Comparison of ENCODE assay signal across 8 mouse cellular contexts in the genomic region with DNA sequence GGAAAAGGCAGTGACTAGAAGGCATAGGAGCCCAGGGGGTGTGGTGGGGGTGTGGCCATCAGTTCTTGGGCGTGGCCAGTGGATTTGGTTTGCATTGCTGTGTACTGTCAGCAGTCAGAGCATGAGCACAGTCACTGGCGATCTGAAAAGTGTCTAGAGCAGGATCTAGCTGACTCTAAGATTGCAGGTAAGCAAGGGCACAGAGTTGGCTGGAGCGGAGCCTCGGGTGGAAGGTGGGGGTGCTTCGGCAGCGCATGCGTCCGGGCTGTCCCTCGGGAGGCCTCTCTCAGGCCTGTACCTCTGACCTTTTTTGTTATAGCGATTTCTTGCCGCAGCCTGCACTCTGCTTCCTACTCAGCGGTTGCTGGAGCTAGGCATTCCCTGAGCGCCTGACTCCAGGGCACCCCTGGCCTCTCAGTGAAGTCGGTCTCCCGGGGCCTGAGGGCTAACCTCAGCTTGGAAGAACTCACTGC. TPM values are rescaled to one million over a fixed set of nuclear protein-coding genes. Genes with fewer than 3 reads are reported as not detected.
DNase-seq lines count a peak whose midpoint lies in the region; ATAC-seq and TF ChIP-seq lines count a peak whose summit lies in the region.

A gene (plus strand): TSS at position 61 of the 473 bp plus-strand sequence.

- H3K9me3 ChIP-seq in ES-E14 (ENCODE audit: control insufficient read depth, insufficient read depth, low read depth, low read length) = 0 out of 2 replicates have a peak, but pooled peaks cover 6% of the 10 kb centered on the region
- H3K9me3 ChIP-seq in forebrain, embryonic 15.5 days = no peaks in the 10 kb centered on the region
- no peaks in the 10 kb centered on the region for H3K9me3 ChIP-seq in liver, embryonic 16.5 days (replicated peaks; ENCODE audit: control insufficient read depth, low read length)
- H3K9me3 ChIP-seq in neural tube, embryonic 14.5 days (ENCODE audit: control insufficient read depth, low read length) = no peaks in the 10 kb centered on the region

- H3K4me3 ChIP-seq in ES-E14 (ENCODE audit: insufficient read depth in 1 of 2, low read depth in 1 of 2, low read length in 2 of 2, poor library complexity in 1 of 2, severe bottlenecking in 1 of 2) = peak within 1 kb of the TSS; percentile 55 to 61
- peak within 1 kb of the TSS; percentile 33 for H3K4me3 ChIP-seq in forebrain, embryonic 15.5 days
- H3K4me3 ChIP-seq in liver, embryonic 16.5 days (ENCODE audit: low read depth, low read length) = peak within 1 kb of the TSS; percentile 67
- H3K4me3 ChIP-seq in neural tube, embryonic 14.5 days (ENCODE audit: low read depth, low read length) = peak within 1 kb of the TSS; percentile 33

- in situ Hi-C loops in ES-E14 (cut with MboI; ENCODE audit: low sequenced_read_pairs in 2 of 2, unreplicated experiment in 2 of 2) = no loop called here

- H3K4me1 ChIP-seq in ES-E14 (ENCODE audit: control insufficient read depth in 2 of 2, insufficient read depth in 2 of 2, low read length in 2 of 2, poor library complexity in 1 of 2) = peaks cover 3 to 6% of the 10 kb centered on the region in 2 experiments; a peak in 2 of 4 replicates
- H3K4me1 ChIP-seq in forebrain, embryonic 15.5 days = 0 out of 2 replicates have a peak, but pooled peaks cover 6% of the 10 kb centered on the region
- peaks cover 40% of the 10 kb centered on the region for H3K4me1 ChIP-seq in liver, embryonic 16.5 days (ENCODE audit: control insufficient read depth, low read depth, low read length)
- no peaks in the 10 kb centered on the region for H3K4me1 ChIP-seq in neural tube, embryonic 14.5 days (ENCODE audit: control insufficient read depth, insufficient read depth, low read length)

- H3K36me3 ChIP-seq in ES-E14 (ENCODE audit: control insufficient read depth, insufficient read depth, low read length, poor library complexity, severe bottlenecking) = no peaks in the 10 kb centered on the region
- no peaks in the 10 kb centered on the region for H3K36me3 ChIP-seq in forebrain, embryonic 15.5 days
- H3K36me3 ChIP-seq in liver, embryonic 16.5 days (ENCODE audit: control insufficient read depth, insufficient read depth) = no peaks in the 10 kb centered on the region
- H3K36me3 ChIP-seq in neural tube, embryonic 14.5 days (ENCODE audit: control insufficient read depth, insufficient read depth, low read length) = no peaks in the 10 kb centered on the region

- peak within 1 kb of the TSS; percentile 49 for H3K27ac ChIP-seq in ES-E14 (ENCODE audit: insufficient read depth, low read depth, low read length, poor library complexity, severe bottlenecking)
- H3K27ac ChIP-seq in forebrain, embryonic 15.5 days (replicated peaks) = no peak within 1 kb of the TSS
- peak within 1 kb of the TSS; percentile 94 for H3K27ac ChIP-seq in liver, embryonic 16.5 days (ENCODE audit: low read length)
- peak within 1 kb of the TSS; percentile 23; the same call in 1 of the 2 replicates for H3K27ac ChIP-seq in neural tube, embryonic 14.5 days (ENCODE audit: low read depth, low read length)

- H3K4me2 ChIP-seq in forebrain, embryonic 15.5 days (replicated peaks) = peak within 1 kb of the TSS; percentile 38
- H3K4me2 ChIP-seq in liver, embryonic 16.5 days (ENCODE audit: low read depth, low read length) = peak within 1 kb of the TSS; percentile 58
- peak within 1 kb of the TSS; percentile 52 for H3K4me2 ChIP-seq in neural tube, embryonic 14.5 days (ENCODE audit: low read depth, low read length)

- no peaks in the 10 kb centered on the region for H3K27me3 ChIP-seq in forebrain, embryonic 15.5 days
- no peaks in the 10 kb centered on the region for H3K27me3 ChIP-seq in liver, embryonic 16.5 days (ENCODE audit: control insufficient read depth, insufficient read depth, low read depth, low read length)
- H3K27me3 ChIP-seq in neural tube, embryonic 14.5 days (ENCODE audit: control insufficient read depth, insufficient read depth, low read length) = no peaks in the 10 kb centered on the region

- peak within 1 kb of the TSS; percentile 70 for H3K9ac ChIP-seq in ES-E14 (ENCODE audit: insufficient read depth, low read depth, low read length, poor library complexity, severe bottlenecking)
- H3K9ac ChIP-seq in forebrain, embryonic 15.5 days (replicated peaks) = peak within 1 kb of the TSS; percentile 11
- H3K9ac ChIP-seq in liver, embryonic 16.5 days (ENCODE audit: low read depth, low read length) = peak within 1 kb of the TSS; percentile 78
- 0 out of 2 replicates have a peak within 1 kb of the TSS, but pooled peaks have one; percentile 17 for H3K9ac ChIP-seq in neural tube, embryonic 14.5 days (replicated peaks; ENCODE audit: low read depth, low read length)

- intact Hi-C loops in heart, postnatal 10 days (cut with DNase I) = loop anchor here (2.0 kb wide), 2 partner anchors 27 to 57 kb away; a partner anchor contains a TSS

- ATAC-seq in forebrain, embryonic 15.5 days (replicated peaks) = peak; percentile 84
- ATAC-seq in liver, embryonic 16.5 days (ENCODE audit: low read depth) = peak; percentile 82
- ATAC-seq in neural tube, embryonic 14.5 days (ENCODE audit: low read depth) = peak; percentile 94

- DNase-seq in ES-E14 (ENCODE audit: low read depth, low spot score) = peak; percentile 84
- peak; percentile 77 for DNase-seq in cerebellum, adult 11-12 months
- peak; percentile 88 to 90 for DNase-seq in heart, postnatal 10 days
- peak; percentile 8 for DNase-seq in large intestine, adult 2 months (ENCODE audit: low read depth, low spot score)
- DNase-seq in testis, postnatal 10 days (ENCODE audit: low spot score) = peak; percentile 90

- 4% methylated on average over 15 of the region's 15 CpGs for WGBS in forebrain, embryonic 15.5 days
- 4% methylated on average over 15 of the region's 15 CpGs for WGBS in large intestine, adult 2 months
- WGBS in liver, embryonic 16.5 days (ENCODE audit: insufficient replicate concordance) = 2% methylated on average over 15 of the region's 15 CpGs
- 6% methylated on average over 15 of the region's 15 CpGs for WGBS in neural tube, embryonic 14.5 days

TF ChIP-seq in ES-E14, 5 proteins besides CTCF, POLR2A, EP300 and RAD21:
- TF ChIP-seq CHD2 (IDR thresholded peaks at IDR 0.05; ENCODE audit: low read depth, low read length) = no peak
- no peak for TF ChIP-seq HCFC1 (IDR thresholded peaks at IDR 0.05; ENCODE audit: borderline replicate concordance, insufficient read depth, low read length)
- no peak for TF ChIP-seq ZNF384 (IDR thresholded peaks at IDR 0.05; ENCODE audit: low read depth, low read length)
- no peak for TF ChIP-seq ZC3H11A (IDR thresholded peaks at IDR 0.05; ENCODE audit: borderline replicate concordance, low read depth, low read length)
- no peak for TF ChIP-seq MAFK (IDR thresholded peaks at IDR 0.05; ENCODE audit: insufficient read depth, low read depth, low read length)

RNA-seq across cellular contexts. Expression of the gene that starts here (rescaled TPM):
- 6.4 and 7.3 TPM in 2 replicates for total RNA-seq in ES-E14 (2012; rRNA removed)
- 5.0 and 5.6 TPM in 2 replicates for polyA plus RNA-seq in forebrain, embryonic 15.5 days (2015; fragmentation: Nextera tagmentation; extraction: Ambion mirVana)
- total RNA-seq in heart, postnatal 10 days (2021) = 10 to 100 TPM; 33.9 to 35.6 TPM
- 19.6 and 22.1 TPM in 2 replicates for polyA plus RNA-seq in large intestine, adult 2 months (2012; rRNA removed)
- 101 and 109 TPM in 2 replicates for polyA plus RNA-seq in liver, embryonic 16.5 days (2015; fragmentation: Nextera tagmentation; extraction: Ambion mirVana)
- polyA plus RNA-seq in neural tube, embryonic 14.5 days (2014; fragmentation: Nextera tagmentation; extraction: Ambion mirVana) = 14.9 and 19.1 TPM in 2 replicates

Comparison
In these comparisons a context has a peak if more than half of its experiments do, and no peak if none do; other contexts are left out.
1. DNase-seq: peak in every context shown above with its lines; median percentile 90 in testis, postnatal 10 days; 89 in heart, postnatal 10 days; 84 in ES-E14; 77 in cerebellum, adult 11-12 months; 8 in large intestine, adult 2 months.
2. H3K9ac ChIP-seq: peak in every context shown above with its lines; median percentile 78 in liver, embryonic 16.5 days; 70 in ES-E14; 17 in neural tube, embryonic 14.5 days; 11 in forebrain, embryonic 15.5 days.